Mouse (Mus musculus) 416B (cell line): ENCODE results near the gene Lrrc8d.

Experiments used
- DNase-seq: peaks from one replicate; pipeline ENCODE4 v3.0.0; 2011; ENCODE audit warnings: low read depth

Lrrc8d gene

GRCm38 (mm10) chr5:105699141-105700069 is at the start of gene Lrrc8d:
Gene Lrrc8d (plus strand): TSS chr5:105699969.
- peak; percentile 84 for DNase-seq

- peak; percentile 95 for DNase-seq
Observed at GRCm38 (mm10) chr5:105650728-105651479, 48.9 kb upstream of the Lrrc8d start.

GRCm38 (mm10) chr5:105651561-105651991 is 48.2 kb upstream of the Lrrc8d start:
- no peak for DNase-seq

- peak; percentile 86 for DNase-seq
Observed at GRCm38 (mm10) chr5:105654237-105655063, 45.3 kb upstream of the Lrrc8d start.

GRCm38 (mm10) chr5:105655100-105655734 is 44.6 kb upstream of the Lrrc8d start:
- DNase-seq, result no peak

- no peak for DNase-seq
Observed at GRCm38 (mm10) chr5:105661894-105662293, 37.9 kb upstream of the Lrrc8d start.

- no peak for DNase-seq
Observed at GRCm38 (mm10) chr5:105666930-105667329, 32.8 kb upstream of the Lrrc8d start.

- no peak for DNase-seq
Observed at GRCm38 (mm10) chr5:105667411-105667810, 32.4 kb upstream of the Lrrc8d start.

- no peak for DNase-seq
Observed at GRCm38 (mm10) chr5:105669086-105669485, 30.7 kb upstream of the Lrrc8d start.

GRCm38 (mm10) chr5:105669508-105670353 is 30.0 kb upstream of the Lrrc8d start:
- peak; percentile 98 for DNase-seq

- no peak for DNase-seq
Observed at GRCm38 (mm10) chr5:105672332-105672731, 27.4 kb upstream of the Lrrc8d start.

GRCm38 (mm10) chr5:105675511-105675910 is 24.3 kb upstream of the Lrrc8d start:
- DNase-seq, result peak; percentile 88

- DNase-seq, result no peak
Observed at GRCm38 (mm10) chr5:105677071-105677470, 22.7 kb upstream of the Lrrc8d start.

- no peak for DNase-seq
Observed at GRCm38 (mm10) chr5:105678243-105678642, 21.5 kb upstream of the Lrrc8d start.

GRCm38 (mm10) chr5:105679261-105679660 is 20.5 kb upstream of the Lrrc8d start:
- peak; percentile 79 for DNase-seq

GRCm38 (mm10) chr5:105679921-105680843 is 19.6 kb upstream of the Lrrc8d start:
- peak; percentile 59 for DNase-seq

GRCm38 (mm10) chr5:105682143-105682611 is 17.6 kb upstream of the Lrrc8d start:
- DNase-seq, result no peak

- no peak for DNase-seq
Observed at GRCm38 (mm10) chr5:105683912-105684350, 15.8 kb upstream of the Lrrc8d start.
